Mouse (Mus musculus) liver, embryonic 16.5 days (tissue): ENCODE measurements around the gene Aktip. TPM values are rescaled to one million over a fixed set of nuclear protein-coding genes. Genes with fewer than 3 reads are reported as not detected.
A peak's percentile ranks its signal among the peaks of the same experiment; 100 is the strongest.

Source experiments
- ATAC-seq: fragments of 200-750 bp; cut with Nextera tagmentation; 2 replicates; pipeline ENCODE4 v1.8.0; 2017; ENCODE audit warnings: low read depth, mild to moderate bottlenecking, moderate number of reproducible peaks, moderate library complexity
- H3K27ac ChIP-seq: fragments of 300-500 bp; sonication (generic); 2 replicates; pipeline ENCODE4 v1.5.1; 2014; ENCODE audit warnings: mild to moderate bottlenecking, low read length
- H3K27me3 ChIP-seq: fragments of 300-500 bp; sonication (generic); 2 replicates; pipeline ENCODE4 v1.6.1; 2014; ENCODE audit warnings: low read depth, low read length, mixed read lengths; ENCODE audit not compliant: control insufficient read depth, insufficient read depth
- H3K36me3 ChIP-seq: fragments of 300-500 bp; sonication (generic); 2 replicates; pipeline ENCODE4 v1.6.1; 2014; ENCODE audit warnings: mild to moderate bottlenecking; ENCODE audit not compliant: control insufficient read depth, insufficient read depth
- H3K4me1 ChIP-seq: fragments of 300-500 bp; sonication (generic); 2 replicates; pipeline ENCODE4 v1.6.1; 2014; ENCODE audit warnings: low read depth, low read length, mixed read lengths; ENCODE audit not compliant: control insufficient read depth
- H3K4me2 ChIP-seq: fragments of 300-500 bp; sonication (generic); 2 replicates; pipeline ENCODE4 v1.6.1; 2014; ENCODE audit warnings: low read depth, low read length, mixed read lengths
- H3K4me3 ChIP-seq: fragments of 300-500 bp; sonication (generic); 2 replicates; pipeline ENCODE4 v1.5.1; 2014; ENCODE audit warnings: low read depth, mild to moderate bottlenecking, low read length
- H3K9ac ChIP-seq: fragments of 300-500 bp; sonication (generic); 2 replicates; pipeline ENCODE4 v1.6.1; 2014; ENCODE audit warnings: low read depth, low read length
- H3K9me3 ChIP-seq: fragments of 300-500 bp; sonication (generic); replicated peaks from 2 replicates; pipeline ENCODE4 v1.6.1; 2016; ENCODE audit warnings: low read length; ENCODE audit not compliant: control insufficient read depth
- WGBS: fragments of 180-500 bp; shearing (Covaris S2); extraction: QIAGEN DNeasy Blood & Tissue Kit; methylation state at CpG from one replicate; pipeline ENCODE4 v1.1.7; 2014; ENCODE audit not compliant: insufficient replicate concordance; 5-methylcytosine and 5-hydroxymethylcytosine counted together
- polyA plus RNA-seq: library from polyadenylated mRNA; unstranded; fragments of >200 nt; fragmentation: Nextera tagmentation; extraction: Ambion mirVana; gene quantifications from 2 replicates; pipeline ENCODE4 v1.2.1, GENCODE M21; 2015

Gene Aktip
- polyA plus RNA-seq, 1 experiment from 2014 or later = 7.7 TPM

DNA sequence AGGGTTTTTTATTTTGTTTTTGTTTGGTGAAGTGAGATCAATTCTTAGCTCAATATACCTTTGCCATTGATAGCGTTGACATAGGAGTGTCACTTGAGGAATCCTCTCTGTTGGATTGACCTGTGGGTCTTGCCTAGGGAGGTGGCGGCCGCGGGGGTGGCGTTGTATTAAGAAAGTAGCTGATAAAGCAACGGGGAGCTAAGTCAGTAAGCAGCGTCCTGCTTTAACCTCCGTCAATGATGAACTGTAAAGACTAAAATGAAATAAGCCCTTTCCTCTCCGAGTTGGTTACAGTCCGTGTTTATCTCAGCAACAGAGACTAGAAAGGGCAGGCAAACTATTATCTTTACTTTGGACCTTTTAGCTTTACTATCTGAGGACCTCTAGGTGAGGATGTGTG is 130.4 kb downstream of the Aktip start:
- Histone ChIP-seq H3K9me3 (no peaks in the 10 kb centered on the region), H3K4me3 (peak overlapping the region; percentile 92), H3K27ac (no peak overlapping the region), H3K27me3 (no peaks in the 10 kb centered on the region), H3K9ac (peak overlapping the region; percentile 86), H3K36me3 (no peaks in the 10 kb centered on the region), H3K4me1 (peaks cover 11% of the 10 kb centered on the region), H3K4me2 (peak overlapping the region; percentile 79)
- WGBS = 4% methylated on average over 10 of the region's 10 CpGs
- ATAC-seq = 0 out of 2 replicates have a peak, but pooled peaks have one; percentile 12

- Histone ChIP-seq H3K9ac (no peak overlapping the region), H3K4me2 (no peak overlapping the region), H3K9me3 (no peaks in the 10 kb centered on the region), H3K27me3 (no peaks in the 10 kb centered on the region), H3K4me3 (no peak overlapping the region), H3K27ac (no peak overlapping the region), H3K36me3 (no peaks in the 10 kb centered on the region), H3K4me1 (peaks cover 10% of the 10 kb centered on the region)
- ATAC-seq = no peak
- 21% methylated on average over 4 of the region's 4 CpGs for whole genome bisulfite sequencing
Measured at GRCm38 (mm10) chr8:91065179-91065578, 134.6 kb downstream of the Aktip start.

Other genes starting within 250 kb of the Aktip start
- gene Rbl2, start 129.9 kb downstream of the Aktip start, polyA plus RNA-seq = 6.0 and 6.1 TPM in 2 replicates
- 1.7 and 2.0 TPM in 2 replicates for gene Rpgrip1l, start 113.3 kb upstream of the Aktip start, polyA plus RNA-seq
- 18.2 and 19.9 TPM in 2 replicates for gene Fto, start 113.5 kb upstream of the Aktip start, polyA plus RNA-seq